Mouse (Mus musculus): ENCODE data around the gene Als2. TPM values are rescaled to one million over a fixed set of nuclear protein-coding genes. Genes with fewer than 3 reads are reported as not detected.

Als2 gene
- total and polyA plus RNA-seq, 3 experiments, result 13.4 to 41.0 (median 25.0) TPM

- in situ Hi-C loops (cut with MboI; ENCODE audit: low pct_ligation_motif_present, low pct_unique_long_range_greater_than_20kb, low sequenced_read_pairs) (no loop called here), dilution Hi-C loops (cut with MboI; ENCODE audit: extremely low pct_ligation_motif_present, extremely low pct_unique_long_range_greater_than_20kb, low sequenced_read_pairs) (no loop called here)
- no peak overlapping the region for H3K9ac ChIP-seq (ENCODE audit: insufficient read depth, low read depth)
- H3K4me2 ChIP-seq (ENCODE audit: insufficient read depth, low read depth, poor library complexity, severe bottlenecking), result no peak overlapping the region
- no peaks in the 10 kb centered on the region for H3K36me3 ChIP-seq (replicated peaks in 1 of 2; ENCODE audit: control insufficient read depth in 1 of 2, insufficient read depth in 1 of 2, low read length in 1 of 2)
- no peak for TF ChIP-seq ZKSCAN1 (IDR thresholded peaks at IDR 0.05; ENCODE audit: borderline replicate concordance, low read depth, low read length)
- no peak for TF ChIP-seq MYC (IDR thresholded peaks at IDR 0.05; ENCODE audit: low read depth, low read length)
- TF ChIP-seq GABPA (IDR thresholded peaks at IDR 0.05; ENCODE audit: insufficient replicate concordance, low read depth, low read length), result no peak
- no peak for TF ChIP-seq JUND (conservative IDR thresholded peaks at IDR 0.05; ENCODE audit: low read depth, low read length)
- peak; percentile 26 for TF ChIP-seq RAD21 (IDR thresholded peaks at IDR 0.05; ENCODE audit: low read depth, low read length)
- no peak for TF ChIP-seq E2F4 (IDR thresholded peaks at IDR 0.05; ENCODE audit: insufficient replicate concordance, low read depth, low read length)
- no peak for TF ChIP-seq POLR2AphosphoS2 (IDR thresholded peaks at IDR 0.05; ENCODE audit: low read depth, low read length)
- no peak for TF ChIP-seq MAZ (IDR thresholded peaks at IDR 0.05; ENCODE audit: low read depth, low read length)
- TF ChIP-seq CTCF (conservative IDR thresholded peaks at IDR 0.05 in 1 of 2, IDR thresholded peaks at IDR 0.05 in 1 of 2; ENCODE audit: low read depth in 2 of 2, low read length in 2 of 2), result peak in 1 of 2 experiments; percentile 58; a peak in 2 of 4 replicates
- peak; percentile 54 for TF ChIP-seq SMC3 (IDR thresholded peaks at IDR 0.05; ENCODE audit: low read depth, low read length)
- TF ChIP-seq NRF1 (IDR thresholded peaks at IDR 0.05; ENCODE audit: low read depth, low read length), result no peak
- no peak for TF ChIP-seq USF2 (conservative IDR thresholded peaks at IDR 0.05; ENCODE audit: low read depth, low read length)
- TF ChIP-seq JUN (IDR thresholded peaks at IDR 0.05; ENCODE audit: insufficient read depth, low read depth, low read length), result no peak
- TF ChIP-seq NELFE (IDR thresholded peaks at IDR 0.05; ENCODE audit: low read depth, low read length), result no peak
- TF ChIP-seq KAT2A (IDR thresholded peaks at IDR 0.05; ENCODE audit: insufficient replicate concordance, low read length), result no peak
- TF ChIP-seq CHD1 (IDR thresholded peaks at IDR 0.05; ENCODE audit: low read depth, low read length), result no peak
- no peaks in the 10 kb centered on the region for H3K79me2 ChIP-seq (replicated peaks; ENCODE audit: control insufficient read depth, extremely low read depth, insufficient read depth, poor library complexity, severe bottlenecking)
- peak; percentile 15 for DNase-seq (ENCODE audit: extremely low read depth)
- peaks cover 0 to 13% of the 10 kb centered on the region in 2 experiments; a peak in 2 of 4 replicates for H3K4me1 ChIP-seq (ENCODE audit: control insufficient read depth in 1 of 2, insufficient read depth in 2 of 2)
- no peak overlapping the region for H3K27ac ChIP-seq (ENCODE audit: insufficient read depth, low read depth)
- H3K9me3 ChIP-seq (replicated peaks; ENCODE audit: low read length), result no peaks in the 10 kb centered on the region
- no peaks in the 10 kb centered on the region for H3K27me3 ChIP-seq (replicated peaks)
- H3K4me3 ChIP-seq (replicated peaks in 1 of 3; ENCODE audit: low read depth in 2 of 3, low read length in 2 of 3, poor library complexity in 1 of 3), result no peak overlapping the region
Observed at GRCm38 (mm10) chr1:59150542-59150941, 86.5 kb downstream of the Als2 start.

- TF ChIP-seq SMC3 (IDR thresholded peaks at IDR 0.05; ENCODE audit: low read depth, low read length) (peak; percentile 73), RAD21 (IDR thresholded peaks at IDR 0.05; ENCODE audit: low read depth, low read length) (peak; percentile 38), EP300 (IDR thresholded peaks at IDR 0.05; ENCODE audit: low read length) (no peak), RCOR1 (conservative IDR thresholded peaks at IDR 0.05; ENCODE audit: low read depth, low read length) (no peak), CTCF (conservative IDR thresholded peaks at IDR 0.05 in 1 of 2, IDR thresholded peaks at IDR 0.05 in 1 of 2; ENCODE audit: low read depth in 2 of 2, low read length in 2 of 2) (peak in 1 of 2 experiments; percentile 71; a peak in 3 of 4 replicates)
- Histone ChIP-seq H3K36me3 (replicated peaks in 1 of 2; ENCODE audit: control insufficient read depth in 1 of 2, insufficient read depth in 1 of 2, low read length in 1 of 2) (no peaks in the 10 kb centered on the region), H3K27ac (ENCODE audit: insufficient read depth, low read depth) (no peak overlapping the region), H3K4me1 (ENCODE audit: control insufficient read depth in 1 of 2, insufficient read depth in 2 of 2) (peaks cover 0 to 3% of the 10 kb centered on the region in 2 experiments; a peak in 1 of 4 replicates), H3K27me3 (replicated peaks) (no peaks in the 10 kb centered on the region), H3K9me3 (replicated peaks; ENCODE audit: low read length) (peaks cover 2% of the 10 kb centered on the region), H3K9ac (ENCODE audit: insufficient read depth, low read depth) (no peak overlapping the region), H3K79me2 (replicated peaks; ENCODE audit: control insufficient read depth, extremely low read depth, insufficient read depth, poor library complexity, severe bottlenecking) (no peaks in the 10 kb centered on the region), H3K4me3 (replicated peaks in 1 of 3; ENCODE audit: low read depth in 2 of 3, low read length in 2 of 3, poor library complexity in 1 of 3) (no peak overlapping the region), H3K4me2 (ENCODE audit: insufficient read depth, low read depth, poor library complexity, severe bottlenecking) (no peak overlapping the region)
- dilution Hi-C loops (cut with MboI; ENCODE audit: extremely low pct_ligation_motif_present, extremely low pct_unique_long_range_greater_than_20kb, low sequenced_read_pairs) (no loop called here), in situ Hi-C loops (cut with MboI; ENCODE audit: low pct_ligation_motif_present, low pct_unique_long_range_greater_than_20kb, low sequenced_read_pairs) (loop anchor here (25.0 kb wide), 1 partner anchor 382 kb away; no protein-coding TSS in a partner anchor)
- peak; percentile 35 for DNase-seq (ENCODE audit: extremely low read depth)
Observed at GRCm38 (mm10) chr1:59144543-59144942, 92.5 kb downstream of the Als2 start.
